Mouse (Mus musculus): ENCODE measurements around the gene Tefm. TPM values are rescaled to one million over a fixed set of nuclear protein-coding genes. Genes with fewer than 3 reads are reported as not detected.

Tefm gene
- 17.0 TPM for polyA plus RNA-seq (2014; fragmentation: Illumina TruSeq; extraction: RNeasy Lipid Tissue Mini Kit (QIAGEN cat#74804); ENCODE audit: low read depth, low replicate concordance)

DNA sequence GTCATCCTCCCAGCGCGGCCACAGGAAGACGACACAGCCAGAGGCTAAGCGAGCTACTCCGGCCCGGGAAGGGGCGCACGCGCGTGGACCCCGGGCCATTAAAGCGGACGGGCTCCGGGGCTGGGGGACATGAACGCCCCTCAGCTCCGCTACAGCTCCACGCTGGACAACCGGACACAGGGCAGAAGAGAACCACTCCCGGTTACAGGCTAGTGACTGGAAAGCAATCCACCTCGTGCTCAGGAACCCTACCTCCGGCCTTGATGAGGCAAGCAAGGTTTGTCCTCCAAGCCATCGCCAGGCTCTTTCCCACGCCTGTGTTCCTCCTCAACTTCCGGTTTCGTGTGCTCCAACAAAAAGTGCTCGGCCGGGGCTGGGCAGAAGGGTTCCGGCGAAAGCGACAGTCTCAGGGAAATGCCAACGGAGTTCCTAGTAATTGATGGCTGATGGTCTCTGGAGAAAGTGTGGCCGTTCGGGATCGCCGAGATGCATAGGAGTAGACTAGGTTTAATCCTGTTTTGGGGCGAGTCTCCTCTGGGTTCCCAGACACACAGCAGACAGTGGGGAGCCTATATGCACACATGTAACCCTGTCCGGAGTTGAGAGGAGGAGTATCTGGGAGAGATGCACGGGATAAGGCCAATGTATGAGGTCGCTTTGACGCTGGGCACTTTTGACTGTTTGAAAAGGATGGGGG lies at the start of gene Tefm:
TSS of gene Tefm (minus strand) at position 351 of the 697 bp plus-strand sequence.

DNA sequence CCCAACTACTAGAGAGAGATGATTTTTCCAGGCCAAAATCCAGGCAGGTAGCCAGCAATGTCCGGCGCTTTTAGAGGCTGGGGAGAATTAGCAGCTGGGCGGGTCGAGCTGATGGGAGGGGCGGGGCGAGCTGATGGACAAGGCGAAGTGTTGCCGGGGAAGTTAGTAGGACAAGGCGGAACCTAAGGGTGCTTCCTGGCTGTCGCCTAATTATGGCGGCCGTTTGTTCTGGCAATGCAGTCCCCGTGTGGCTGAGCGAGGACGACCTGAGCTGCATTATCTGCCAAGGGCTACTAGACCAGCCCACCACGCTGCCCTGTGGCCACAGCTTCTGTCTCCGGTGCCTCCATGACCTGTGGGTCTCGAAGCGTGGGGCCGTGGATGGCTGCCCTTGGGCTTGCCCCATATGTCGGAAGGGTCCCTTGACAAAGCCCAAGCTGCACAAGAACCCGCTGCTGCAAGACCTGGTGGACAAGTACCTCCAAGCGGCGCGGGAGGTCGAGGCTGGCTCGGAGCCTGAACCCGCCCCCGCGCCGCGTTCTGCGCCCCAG lies 41.8 kb upstream of the Tefm start, which contains the start of gene Rnf135:
TSS of gene Rnf135 (plus strand) at position 147 of the 551 bp plus-strand sequence.

DNA sequence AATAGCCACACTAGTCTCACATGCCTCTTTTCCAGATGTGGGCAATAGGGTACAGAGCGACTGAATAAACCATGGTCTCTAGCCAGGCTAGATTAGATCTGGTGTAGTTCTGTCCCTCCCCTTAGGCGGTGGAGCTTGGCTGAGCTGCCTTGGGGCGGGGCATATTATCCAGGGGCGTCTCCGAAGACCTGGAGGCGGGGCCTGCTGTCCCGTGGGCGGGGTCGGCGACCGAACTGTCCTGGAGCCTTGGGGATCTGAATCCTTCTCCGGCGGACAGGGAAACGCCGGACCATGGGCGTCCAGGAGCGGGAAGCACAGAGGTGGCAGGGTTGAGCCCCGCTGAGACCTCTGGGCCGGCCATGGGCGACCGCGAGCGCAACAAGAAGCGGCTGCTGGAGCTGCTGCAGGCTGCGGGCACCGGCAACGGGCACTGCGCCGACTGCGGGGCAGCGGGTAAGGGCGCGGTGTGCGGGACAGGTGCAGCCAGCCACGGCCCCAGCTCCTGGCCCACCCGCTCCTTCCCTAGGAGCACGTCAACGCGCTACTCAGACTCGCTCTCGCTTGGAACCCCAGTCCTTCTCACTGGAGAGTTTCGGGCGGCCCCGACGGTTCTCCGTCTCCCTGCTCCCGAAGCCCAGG lies 12.0 kb upstream of the Tefm start, which contains the start of gene Adap2:
TSS of gene Adap2 (plus strand) at position 249 of the 639 bp plus-strand sequence.

DNA sequence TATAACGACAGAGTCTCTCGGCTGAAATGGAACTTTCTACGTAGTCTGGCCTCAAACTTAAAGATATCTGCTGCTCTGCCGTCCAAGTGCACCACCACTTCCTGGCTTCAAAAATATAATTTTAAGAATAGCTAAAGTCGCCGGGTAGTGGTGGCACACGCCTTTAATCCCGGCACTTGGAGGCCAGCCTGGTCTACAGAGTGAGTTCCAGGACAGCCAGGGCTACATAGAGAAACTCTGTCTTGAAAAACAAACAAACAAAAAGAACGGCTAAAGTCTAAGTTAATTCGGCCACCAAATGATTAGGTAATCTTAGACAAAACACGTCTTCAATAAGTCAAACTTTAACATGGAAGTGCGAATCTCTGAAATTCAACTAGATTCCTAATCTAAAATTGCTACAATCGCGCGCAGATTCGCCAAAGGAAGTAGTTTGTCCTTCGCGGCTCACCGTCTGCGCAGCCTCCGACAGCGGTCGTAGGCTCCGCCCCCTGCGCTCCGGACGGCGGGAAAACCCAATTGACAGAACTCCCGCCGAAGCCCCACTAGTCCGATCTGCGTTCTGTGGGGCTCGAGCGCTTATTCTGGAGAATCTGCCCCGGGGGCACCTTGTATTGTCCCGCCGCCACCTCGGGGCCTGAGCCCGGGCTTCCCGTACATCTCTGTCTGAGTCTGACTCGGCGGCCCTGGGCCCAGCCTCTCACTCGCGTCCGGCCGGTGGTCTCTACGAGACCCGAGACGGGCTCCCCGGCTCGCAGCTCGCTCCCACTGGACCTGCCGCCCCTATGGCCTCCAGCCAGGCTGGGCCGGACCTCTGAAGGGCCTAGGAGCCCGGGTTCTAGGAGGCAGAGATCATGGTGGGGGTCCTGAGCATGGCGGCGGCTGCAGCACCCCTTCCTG lies 52.8 kb downstream of the Tefm start, which contains the start of gene Atad5:
TSS of gene Atad5 (plus strand) at position 484 of the 900 bp plus-strand sequence.

Other genes starting within 250 kb of the Tefm start
- gene Utp6, start 179.8 kb downstream of the Tefm start, polyA plus RNA-seq (2014; fragmentation: Illumina TruSeq; extraction: RNeasy Lipid Tissue Mini Kit (QIAGEN cat#74804); ENCODE audit: low read depth, low replicate concordance): 43.8 TPM
- gene Suz12, start 149.1 kb downstream of the Tefm start, polyA plus RNA-seq (2014; fragmentation: Illumina TruSeq; extraction: RNeasy Lipid Tissue Mini Kit (QIAGEN cat#74804); ENCODE audit: low read depth, low replicate concordance): 124 TPM
- gene Crlf3, start 61.2 kb downstream of the Tefm start, polyA plus RNA-seq (2014; fragmentation: Illumina TruSeq; extraction: RNeasy Lipid Tissue Mini Kit (QIAGEN cat#74804); ENCODE audit: low read depth, low replicate concordance): 22.1 TPM
- 10.6 TPM for gene Atad5, start 52.8 kb downstream of the Tefm start, polyA plus RNA-seq (2014; fragmentation: Illumina TruSeq; extraction: RNeasy Lipid Tissue Mini Kit (QIAGEN cat#74804); ENCODE audit: low read depth, low replicate concordance)
- 1.8 TPM for gene Adap2, start 11.9 kb upstream of the Tefm start, polyA plus RNA-seq (2014; fragmentation: Illumina TruSeq; extraction: RNeasy Lipid Tissue Mini Kit (QIAGEN cat#74804); ENCODE audit: low read depth, low replicate concordance)
- gene Rnf135, start 41.7 kb upstream of the Tefm start, polyA plus RNA-seq (2014; fragmentation: Illumina TruSeq; extraction: RNeasy Lipid Tissue Mini Kit (QIAGEN cat#74804); ENCODE audit: low read depth, low replicate concordance): 5.0 TPM
- 70.0 TPM for gene Rhot1, start 66.8 kb upstream of the Tefm start, polyA plus RNA-seq (2014; fragmentation: Illumina TruSeq; extraction: RNeasy Lipid Tissue Mini Kit (QIAGEN cat#74804); ENCODE audit: low read depth, low replicate concordance)
- gene Rhbdl3, start 158.7 kb upstream of the Tefm start, polyA plus RNA-seq (2014; fragmentation: Illumina TruSeq; extraction: RNeasy Lipid Tissue Mini Kit (QIAGEN cat#74804); ENCODE audit: low read depth, low replicate concordance): 2.1 TPM
- gene 5730455P16Rik, start 235.9 kb upstream of the Tefm start, polyA plus RNA-seq (2014; fragmentation: Illumina TruSeq; extraction: RNeasy Lipid Tissue Mini Kit (QIAGEN cat#74804); ENCODE audit: low read depth, low replicate concordance): 21.8 TPM
- gene Zfp207, start 241.1 kb upstream of the Tefm start, polyA plus RNA-seq (2014; fragmentation: Illumina TruSeq; extraction: RNeasy Lipid Tissue Mini Kit (QIAGEN cat#74804); ENCODE audit: low read depth, low replicate concordance): 449 TPM

Data from sigmoid colon, adult 10 weeks (tissue).